Mouse (Mus musculus): Measurements from ENCODE around the gene Mrps27.
A peak's percentile ranks its signal among the peaks of the same experiment; 100 is the strongest.
"Not testable (repeated sequence)": the region's sequence is repeated elsewhere in the genome, so short reads cannot be mapped to it uniquely, and the experiment has no call there.

Mrps27 gene

GRCm38 (mm10) chr13:99344599-99345575 is at the start of gene Mrps27, which contains the start of gene Ptcd2:
Mrps27 (plus strand) TSS chr13:99344786.
Ptcd2 (minus strand) TSS chr13:99344705.
- peak; percentile 87 for DNase-seq (ENCODE audit: low read depth, low spot score)

- DNase-seq (ENCODE audit: low read depth, low spot score), result no peak
These were observed 44.7 kb upstream of the Mrps27 start for GRCm38 (mm10) chr13:99299921-99300320.

- peak; percentile 47 for DNase-seq (ENCODE audit: low read depth, low spot score)
These were observed 40.7 kb upstream of the Mrps27 start for GRCm38 (mm10) chr13:99303846-99304245.

DNA sequence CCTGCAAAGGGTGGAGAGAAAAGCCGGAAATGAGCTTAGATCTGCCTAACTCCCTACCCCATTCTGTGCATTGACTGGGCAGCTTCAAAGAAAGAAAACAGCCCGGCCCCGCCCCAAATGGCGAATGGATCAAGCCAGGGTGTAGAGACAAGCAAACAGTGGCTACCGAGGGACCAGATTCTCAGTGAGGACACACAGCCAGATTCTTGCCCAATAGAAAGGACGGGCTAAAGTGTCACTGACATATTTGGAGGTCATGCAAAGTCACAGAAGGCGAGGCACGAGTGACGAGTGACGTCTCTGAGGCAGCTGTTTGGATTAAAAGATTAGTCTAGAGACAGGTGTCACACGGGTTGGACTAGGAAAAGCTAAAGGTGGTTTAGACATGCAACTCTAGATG is 40.2 kb upstream of the Mrps27 start:
- DNase-seq (ENCODE audit: low read depth, low spot score), result no peak

DNA sequence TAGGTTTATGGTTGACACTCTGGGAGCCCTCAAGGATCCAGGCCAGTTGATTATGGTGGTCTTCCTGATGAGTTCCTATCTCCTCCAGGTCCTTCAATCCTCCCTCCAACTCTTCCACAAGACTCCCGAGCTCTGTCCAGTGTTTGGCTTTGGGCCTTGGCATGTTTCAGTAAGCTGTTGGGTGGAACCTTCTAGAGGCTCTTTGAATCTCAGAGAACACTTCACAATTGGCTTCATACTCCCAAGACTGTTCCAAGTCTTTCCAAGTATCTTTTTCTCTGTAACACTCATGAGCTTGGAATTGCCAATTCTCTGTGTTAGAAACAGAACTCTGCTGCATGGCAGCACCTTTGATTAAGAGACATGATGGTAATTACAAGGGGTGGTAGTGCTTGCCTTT is 39.4 kb upstream of the Mrps27 start:
- no peak for DNase-seq (ENCODE audit: low read depth, low spot score)

DNA sequence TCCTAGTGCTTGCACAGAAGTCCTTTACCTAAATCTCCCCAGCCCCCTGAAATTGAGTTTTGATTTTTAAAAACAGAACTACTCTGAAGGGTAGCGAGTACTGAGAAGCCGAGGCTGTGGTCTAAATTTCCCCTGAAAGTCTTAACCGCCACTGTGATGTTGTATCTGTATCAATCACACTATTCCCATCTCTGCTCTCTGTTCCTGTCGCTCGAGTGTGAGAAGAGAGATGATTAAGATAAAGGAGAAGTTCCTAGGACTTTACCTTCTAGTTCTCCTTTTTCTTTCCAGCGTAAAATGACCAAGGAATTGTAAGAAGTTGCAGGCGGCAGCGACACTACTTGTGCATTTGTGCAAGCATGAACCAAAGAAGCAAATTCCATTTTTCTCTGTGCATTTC is 38.4 kb upstream of the Mrps27 start:
- no peak for DNase-seq (ENCODE audit: low read depth, low spot score)

GRCm38 (mm10) chr13:99307930-99308359 is 36.6 kb upstream of the Mrps27 start:
- DNase-seq (ENCODE audit: low read depth, low spot score), result no peak

- DNase-seq (ENCODE audit: low read depth, low spot score), result no peak
These were observed 36.2 kb upstream of the Mrps27 start for GRCm38 (mm10) chr13:99308393-99308792.

GRCm38 (mm10) chr13:99314098-99314497 is 30.5 kb upstream of the Mrps27 start:
- no peak for DNase-seq (ENCODE audit: low read depth, low spot score)

- no peak for DNase-seq (ENCODE audit: low read depth, low spot score)
These were observed 29.9 kb upstream of the Mrps27 start for GRCm38 (mm10) chr13:99314657-99315181.

- no peak for DNase-seq (ENCODE audit: low read depth, low spot score)
These were observed 28.2 kb upstream of the Mrps27 start for GRCm38 (mm10) chr13:99316366-99316765.

- DNase-seq (ENCODE audit: low read depth, low spot score), result peak; percentile 14
These were observed 27.5 kb upstream of the Mrps27 start for GRCm38 (mm10) chr13:99317058-99317457.

DNA sequence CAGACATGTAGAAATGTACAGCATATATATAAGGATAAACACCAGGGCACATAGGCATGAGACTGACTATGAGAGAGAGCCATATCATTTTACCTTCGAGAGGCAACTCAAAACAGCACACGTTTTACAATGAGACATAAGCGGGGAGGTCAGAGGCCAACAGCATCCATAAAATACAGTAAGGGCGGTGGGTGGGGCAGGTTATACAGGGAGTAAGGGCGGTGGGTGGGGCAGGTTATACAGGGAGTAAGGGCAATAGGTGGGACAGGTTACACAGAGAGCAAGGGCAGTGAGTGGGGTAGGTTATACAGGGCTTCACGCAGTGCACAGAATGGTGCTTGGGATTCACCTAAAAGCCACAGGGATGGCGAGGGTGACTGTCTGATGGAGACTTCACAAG is 24.1 kb upstream of the Mrps27 start:
- no peak for DNase-seq (ENCODE audit: low read depth, low spot score)

DNA sequence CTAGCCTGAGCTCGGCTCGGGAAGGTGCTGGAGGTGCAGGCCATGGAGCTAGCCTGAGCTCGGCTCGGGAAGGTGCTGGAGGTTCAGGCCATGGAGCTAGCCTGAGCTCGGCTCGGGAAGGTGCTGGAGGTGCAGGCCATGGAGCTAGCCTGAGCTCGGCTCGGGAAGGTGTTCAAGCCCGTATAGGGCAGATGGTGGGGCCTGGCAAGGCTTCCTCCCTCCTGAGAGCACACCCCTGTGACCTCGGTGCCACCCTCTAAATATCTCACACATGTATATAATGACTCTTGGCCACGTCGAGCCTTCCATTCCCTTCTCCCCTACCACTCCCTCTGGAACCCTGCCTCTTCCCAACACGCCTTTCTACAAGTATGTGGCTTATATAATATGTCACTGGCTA is 21.7 kb upstream of the Mrps27 start:
- DNase-seq (ENCODE audit: low read depth, low spot score), result not testable (repeated sequence)

DNA sequence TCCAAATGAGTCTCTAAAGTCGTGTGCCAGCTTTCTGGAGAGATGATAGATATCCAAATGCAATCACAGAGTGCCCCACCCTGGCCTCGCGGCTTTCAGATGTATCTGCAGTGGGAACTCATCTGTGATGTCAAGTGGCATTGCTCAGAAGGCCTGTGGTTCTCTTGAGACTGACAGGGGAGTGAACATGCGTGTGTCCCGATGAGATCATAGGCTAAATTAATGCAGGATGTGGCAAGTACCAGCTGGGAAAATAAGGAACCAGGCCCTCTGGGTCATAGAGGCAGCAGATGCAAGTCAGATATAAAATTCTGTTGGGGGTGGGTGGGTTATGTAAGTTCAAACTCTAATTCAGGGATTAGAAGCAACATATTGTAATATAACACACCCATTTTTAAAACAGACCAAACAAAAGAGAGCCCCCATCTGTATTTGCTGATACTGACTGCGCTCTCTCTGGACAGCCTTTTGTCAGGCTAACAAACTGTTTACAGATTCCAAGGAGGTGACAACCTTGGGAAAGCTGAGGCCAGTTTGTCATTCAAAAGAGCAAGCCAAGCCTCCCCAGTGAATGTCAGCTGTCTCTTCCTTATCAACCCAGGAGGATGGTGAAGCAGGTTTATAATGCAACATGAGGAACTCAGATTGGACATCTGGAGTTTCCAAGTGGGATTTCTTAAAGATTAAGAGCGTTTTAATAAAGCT is 20.8 kb upstream of the Mrps27 start:
- no peak for DNase-seq (ENCODE audit: low read depth, low spot score)

DNA sequence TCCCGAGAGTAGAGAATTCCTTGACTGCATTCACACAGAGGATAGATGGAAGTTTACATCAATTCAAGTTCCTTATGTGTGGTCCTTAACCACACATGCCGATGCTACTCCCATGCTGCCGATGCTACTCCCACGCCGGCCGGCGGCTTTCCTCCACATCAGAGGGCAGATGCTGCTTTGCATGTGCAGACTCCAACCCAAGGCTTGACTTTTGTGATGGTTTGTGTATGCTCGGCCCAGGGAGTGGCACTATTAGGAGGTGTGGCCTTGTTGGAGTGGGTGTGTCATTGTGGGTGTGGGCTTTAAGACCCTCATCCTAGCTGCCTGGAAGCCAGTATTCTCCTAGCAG is 20.3 kb upstream of the Mrps27 start:
- not testable (repeated sequence) for DNase-seq (ENCODE audit: low read depth, low spot score)

DNA sequence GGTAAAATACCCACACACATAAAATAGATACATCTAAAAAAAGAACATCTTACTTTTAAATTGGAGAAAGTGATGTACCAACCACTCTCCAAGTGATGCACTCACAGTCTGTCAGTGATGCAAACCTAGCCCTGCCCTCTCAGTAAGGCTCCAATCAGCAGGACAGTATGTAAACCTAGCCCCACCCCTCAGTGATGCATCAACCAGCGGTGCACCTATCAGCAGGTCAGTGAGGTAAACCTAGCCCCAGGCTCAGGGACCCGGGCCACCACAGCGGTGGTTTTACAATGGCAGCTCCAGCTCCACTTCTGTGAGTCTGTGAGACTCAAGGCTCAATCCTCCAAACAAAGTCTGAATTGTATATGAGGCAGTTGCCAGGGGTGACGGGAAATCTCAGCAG is 13.3 kb upstream of the Mrps27 start:
- no peak for DNase-seq (ENCODE audit: low read depth, low spot score)

DNA sequence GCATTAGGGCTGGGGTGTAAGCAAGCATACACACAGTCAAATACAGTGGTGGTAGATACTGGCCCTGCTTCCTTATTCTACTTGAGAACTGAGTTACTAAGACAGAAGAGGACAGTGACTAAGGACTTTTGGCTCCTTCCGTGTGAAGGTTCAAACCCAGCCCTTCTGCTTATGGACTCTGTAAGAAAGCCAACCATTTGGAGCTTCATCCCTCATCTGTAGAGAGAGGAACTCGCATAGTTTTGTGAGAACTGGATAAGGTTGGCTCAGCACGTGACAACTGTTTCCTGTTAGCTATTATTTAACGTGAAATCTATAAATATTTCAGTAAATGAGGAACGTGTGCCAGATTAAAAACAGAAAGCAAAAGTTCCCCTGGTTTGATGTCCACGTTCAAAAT is 7.1 kb upstream of the Mrps27 start:
- no peak for DNase-seq (ENCODE audit: low read depth, low spot score)

DNA sequence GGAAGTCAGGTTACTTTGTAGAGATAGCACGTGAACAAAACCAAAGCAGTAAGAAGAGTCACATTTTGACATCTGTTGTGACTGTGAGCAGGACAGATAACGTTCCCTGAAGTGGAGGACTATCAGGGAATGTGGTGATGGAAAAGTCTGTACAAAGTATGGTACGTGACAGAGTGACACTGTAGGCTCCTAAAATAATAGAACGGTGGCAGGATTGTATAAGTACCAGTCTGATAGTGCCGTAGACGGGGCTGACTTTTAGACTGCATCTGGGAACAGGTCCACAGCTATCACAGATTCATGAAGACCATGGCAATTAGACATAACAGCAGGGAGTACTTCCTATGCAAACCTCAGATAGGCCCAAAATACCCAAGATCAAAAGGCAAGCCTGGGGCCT is 3.1 kb upstream of the Mrps27 start:
- no peak for DNase-seq (ENCODE audit: low read depth, low spot score)

DNA sequence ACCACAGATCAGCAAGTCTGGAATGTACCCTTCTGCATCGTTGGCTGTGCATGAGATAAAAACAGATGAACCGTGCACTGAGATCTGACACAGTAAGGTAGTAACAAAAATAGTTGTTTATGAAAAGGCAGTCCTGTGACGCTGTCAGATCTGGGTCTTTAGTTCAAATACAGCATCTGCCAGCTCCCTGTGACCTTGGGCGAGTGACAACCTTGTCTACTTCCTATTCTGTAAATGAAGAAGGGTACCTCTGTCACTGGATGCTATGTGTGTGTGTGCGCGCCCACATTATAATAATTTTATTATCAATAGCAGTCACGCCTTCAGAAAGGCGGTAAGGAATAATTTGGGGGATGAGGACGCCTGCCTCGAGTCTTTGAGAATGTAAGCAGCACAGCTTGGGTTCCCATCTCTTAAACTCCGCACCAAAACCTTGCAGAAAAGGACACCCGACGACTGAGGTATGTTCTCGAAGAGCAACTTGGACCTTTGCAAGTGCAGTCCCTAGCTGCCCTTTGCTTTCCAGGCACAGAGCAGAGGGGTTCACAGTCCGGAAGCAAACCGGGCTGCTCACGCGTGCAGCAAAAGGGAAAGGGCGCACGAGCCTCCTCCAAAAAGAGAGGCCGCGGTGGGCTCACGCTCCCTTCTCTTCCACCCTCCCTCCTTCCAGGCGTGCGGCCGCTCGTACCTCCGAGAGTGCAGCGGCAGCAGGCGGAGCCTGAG is 549 bp upstream of the Mrps27 start:
- DNase-seq (ENCODE audit: low read depth, low spot score), result peak; percentile 18

GRCm38 (mm10) chr13:99350009-99350408 is 5.4 kb downstream of the Mrps27 start:
- no peak for DNase-seq (ENCODE audit: low read depth, low spot score)

GRCm38 (mm10) chr13:99351186-99351585 is 6.6 kb downstream of the Mrps27 start:
- no peak for DNase-seq (ENCODE audit: low read depth, low spot score)
